Mouse (Mus musculus): ENCODE data around the gene Olfr815. TPM values are rescaled to one million over a fixed set of nuclear protein-coding genes. Genes with fewer than 3 reads are reported as not detected.
"Not testable (repeated sequence)": the region's sequence is repeated elsewhere in the genome, so short reads cannot be mapped to it uniquely, and the experiment has no call there.

Olfr815 gene
- not detected for total RNA-seq (2021)
- long read RNA-seq, experiment 1, result 0 reads
- long read RNA-seq, experiment 2, result 0 reads

DNA sequence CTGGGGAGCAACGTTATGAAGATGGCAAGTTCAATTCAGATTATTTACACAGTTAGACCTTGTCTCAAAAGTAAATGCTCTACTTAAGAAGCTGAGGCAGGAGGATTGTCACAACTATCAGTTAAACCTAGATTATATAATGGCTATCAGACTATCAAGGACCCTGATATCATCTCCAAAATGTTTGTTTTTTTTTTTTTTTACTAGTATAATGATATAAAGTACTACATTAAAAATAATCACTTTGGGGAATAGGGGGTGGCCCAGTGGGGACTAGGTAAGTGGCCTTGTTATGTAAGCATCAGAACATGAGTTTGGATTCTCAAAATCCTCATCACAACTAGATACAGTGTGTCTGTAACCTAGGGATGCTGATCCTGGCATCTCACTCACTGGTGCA is at the start of gene Olfr815:
TSS of gene Olfr815 (minus strand) at position 101 of the 400 bp plus-strand sequence.
- DNase-seq (ENCODE audit: low spot score in 2 of 2), result not testable (repeated sequence)

GRCm38 (mm10) chr10:129949000-129949399 is 43.3 kb upstream of the Olfr815 start, which contains the start of gene Olfr818:
Olfr818 (minus strand) TSS chr10:129949100.
- DNase-seq (ENCODE audit: low spot score in 2 of 2), result no peak

GRCm38 (mm10) chr10:129915497-129915896 is 9.8 kb upstream of the Olfr815 start, which contains the start of gene Olfr816:
Olfr816 (minus strand) TSS chr10:129915597.
- no peak for DNase-seq (ENCODE audit: low spot score in 2 of 2)

- DNase-seq (ENCODE audit: low spot score in 2 of 2), result no peak
These were observed 19.7 kb downstream of the Olfr815 start for GRCm38 (mm10) chr10:129885934-129886333.

DNA sequence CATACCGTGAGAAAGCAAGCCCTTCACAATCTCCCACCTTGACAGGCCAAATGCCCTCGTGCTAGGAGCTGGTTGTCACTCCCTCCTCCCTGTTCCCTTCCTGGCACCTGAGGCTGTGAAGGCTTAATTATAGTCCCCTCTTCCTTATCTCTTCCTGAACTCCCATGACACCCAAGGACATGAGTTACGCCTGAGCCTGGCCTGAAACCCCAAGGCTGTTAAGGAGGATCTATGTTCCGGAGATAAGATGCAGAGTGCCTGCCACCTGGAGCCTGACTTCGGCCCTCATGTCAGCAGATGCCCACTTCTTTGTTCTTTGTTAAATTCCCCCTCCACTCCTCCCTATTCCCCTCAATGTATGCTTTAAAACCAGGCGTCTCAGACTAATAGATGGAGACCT is 20.2 kb downstream of the Olfr815 start:
- DNase-seq (ENCODE audit: low spot score in 2 of 2), result not testable (repeated sequence)

DNA sequence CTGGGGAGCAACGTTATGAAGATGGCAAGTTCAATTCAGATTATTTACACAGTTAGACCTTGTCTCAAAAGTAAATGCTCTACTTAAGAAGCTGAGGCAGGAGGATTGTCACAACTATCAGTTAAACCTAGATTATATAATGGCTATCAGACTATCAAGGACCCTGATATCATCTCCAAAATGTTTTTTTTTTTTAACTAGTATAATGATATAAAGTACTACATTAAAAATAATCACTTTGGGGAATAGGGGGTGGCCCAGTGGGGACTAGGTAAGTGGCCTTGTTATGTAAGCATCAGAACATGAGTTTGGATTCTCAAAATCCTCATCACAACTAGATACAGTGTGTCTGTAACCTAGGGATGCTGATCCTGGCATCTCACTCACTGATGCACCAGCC is 25.9 kb downstream of the Olfr815 start, which contains the start of gene Olfr814:
TSS of gene Olfr814 (minus strand) at position 101 of the 400 bp plus-strand sequence.
- DNase-seq (ENCODE audit: low spot score in 2 of 2), result not testable (repeated sequence)

- no peak for DNase-seq (ENCODE audit: low spot score in 2 of 2)
These were observed 50.6 kb downstream of the Olfr815 start, which contains the start of gene Olfr813 for GRCm38 (mm10) chr10:129855067-129855466. Olfr813 (plus strand) TSS chr10:129855367.

Other genes starting within 250 kb of the Olfr815 start
- not detected for gene Olfr800, start 248.2 kb downstream of the Olfr815 start, total RNA-seq (2021)
- gene Olfr801, start 232.0 kb downstream of the Olfr815 start, total RNA-seq (2021), result not detected
- gene Olfr802, start 217.7 kb downstream of the Olfr815 start, total RNA-seq (2021), result not detected
- gene Olfr803, start 211.6 kb downstream of the Olfr815 start, total RNA-seq (2021), result not detected
- not detected for gene Olfr804, start 202.7 kb downstream of the Olfr815 start, total RNA-seq (2021)
- gene Olfr805, start 176.5 kb downstream of the Olfr815 start, total RNA-seq (2021), result not detected
- not detected for gene Olfr806, start 163.9 kb downstream of the Olfr815 start, total RNA-seq (2021)
- not detected for gene Olfr807, start 148.1 kb downstream of the Olfr815 start, total RNA-seq (2021)
- gene Olfr808, start 140.4 kb downstream of the Olfr815 start, total RNA-seq (2021), result not detected
- gene Olfr809, start 131.2 kb downstream of the Olfr815 start, total RNA-seq (2021), result not detected
- not detected for gene Olfr810, start 111.0 kb downstream of the Olfr815 start, total RNA-seq (2021)
- not detected for gene Olfr811, start 101.5 kb downstream of the Olfr815 start, total RNA-seq (2021)
- gene Olfr812, start 59.8 kb downstream of the Olfr815 start, total RNA-seq (2021), result not detected
- not detected for gene Olfr813, start 50.5 kb downstream of the Olfr815 start, total RNA-seq (2021)
- gene Olfr814, start 26.0 kb downstream of the Olfr815 start, total RNA-seq (2021), result not detected
- not detected for gene Olfr816, start 9.7 kb upstream of the Olfr815 start, total RNA-seq (2021)
- gene Olfr818, start 43.2 kb upstream of the Olfr815 start, total RNA-seq (2021), result not detected
- gene Olfr819, start 61.4 kb upstream of the Olfr815 start, total RNA-seq (2021), result not detected
- gene Olfr247, start 70.3 kb upstream of the Olfr815 start, total RNA-seq (2021), result not detected
- not detected for gene Gm10310, start 79.2 kb upstream of the Olfr815 start, total RNA-seq (2021)
- not detected for gene Olfr820, start 106.8 kb upstream of the Olfr815 start, total RNA-seq (2021)
- gene Olfr821, start 124.5 kb upstream of the Olfr815 start, total RNA-seq (2021), result not detected
- not detected for gene Olfr822, start 165.3 kb upstream of the Olfr815 start, total RNA-seq (2021)
- gene Olfr823, start 209.5 kb upstream of the Olfr815 start, total RNA-seq (2021), result not detected
- not detected for gene Olfr824, start 224.1 kb upstream of the Olfr815 start, total RNA-seq (2021)

Measured in adrenal gland, postnatal 4 days (tissue).